ENCODE assay signal across 13 mouse cellular contexts in genomic region chr7:73577888-73578421, GRCm38 (mm10). TPM values are rescaled to one million over a fixed set of nuclear protein-coding genes. Genes with fewer than 3 reads are reported as not detected.
DNase-seq lines count a peak whose midpoint lies in the region; ATAC-seq and TF ChIP-seq lines count a peak whose summit lies in the region.
"Had no signal": no experiment of that assay in that cellular context is flagged by ENCODE, and none has a peak within 500 bp of the region (broad histone marks: within the 10 kb centered on the region; RNA-seq: fewer than 3 reads in every experiment).

No protein-coding gene starts in this region.

- DNase-seq in gastrocnemius, adult 2 months: no peak
- DNase-seq in gastrocnemius, postnatal 36 days: no peak
- peak; percentile 64 for DNase-seq in kidney, adult 9 months
- DNase-seq in thymus, postnatal 4 days: peak; percentile 33
- no peak for DNase-seq in thymus, postnatal 0 days (ENCODE audit: low spot score)
- no peak for DNase-seq in frontal cortex, postnatal 10 days (ENCODE audit: low spot score in 2 of 2)
- no peak for DNase-seq in left cerebral cortex, postnatal 36 days (ENCODE audit: low spot score in 2 of 2)
- DNase-seq: cerebellum, adult 2 months had no signal

- H3K4me3 ChIP-seq in gastrocnemius, adult 2 months: no peak overlapping the region
- H3K4me3 ChIP-seq in kidney, embryonic 16.5 days (ENCODE audit: low read length): no peak overlapping the region
- H3K4me3 ChIP-seq: erythroblast, embryonic 14.5 days; liver, embryonic 15.5 days; midbrain, embryonic 12.5 days had no signal

- no peaks in the 10 kb centered on the region for H3K36me3 ChIP-seq in kidney, embryonic 16.5 days (ENCODE audit: insufficient read depth, low read length)
- H3K36me3 ChIP-seq: liver, embryonic 15.5 days; midbrain, embryonic 12.5 days had no signal

- H3K4me2 ChIP-seq in kidney, embryonic 16.5 days (replicated peaks; ENCODE audit: low read depth, low read length): no peak overlapping the region
- H3K4me2 ChIP-seq: liver, embryonic 15.5 days; midbrain, embryonic 12.5 days had no signal

- H3K27ac ChIP-seq in gastrocnemius, adult 2 months: peak overlapping the region; percentile 88
- H3K27ac ChIP-seq in kidney, embryonic 16.5 days (ENCODE audit: low read length): no peak overlapping the region
- H3K27ac ChIP-seq: hindbrain, postnatal 0 days; liver, embryonic 15.5 days; midbrain, embryonic 12.5 days had no signal

- H3K4me1 ChIP-seq in kidney, embryonic 16.5 days (ENCODE audit: insufficient read depth, low read length): peaks cover 20% of the 10 kb centered on the region; the same call in 1 of the 2 replicates

- WGBS in kidney, embryonic 16.5 days: 76% methylated on average over 6 of the region's 6 CpGs

- no peaks in the 10 kb centered on the region for H3K9me3 ChIP-seq in kidney, embryonic 16.5 days (ENCODE audit: low read length)
- H3K9me3 ChIP-seq: liver, embryonic 15.5 days; midbrain, embryonic 12.5 days had no signal

- H3K9ac ChIP-seq in kidney, embryonic 16.5 days (replicated peaks; ENCODE audit: low read length): no peak overlapping the region
- H3K9ac ChIP-seq: liver, embryonic 15.5 days; midbrain, embryonic 12.5 days had no signal

- ATAC-seq in kidney, embryonic 16.5 days (ENCODE audit: low FRiP score, low TSS enrichment): no peak
- ATAC-seq: hindbrain, postnatal 0 days had no signal

- intact Hi-C loops in gastrocnemius, adult 2 months (cut with DNase I): no loop called here
- intact Hi-C loops in gastrocnemius, postnatal 36 days (cut with DNase I): no loop called here
- intact Hi-C loops in left cerebral cortex, postnatal 36 days (cut with DNase I): no loop called here

- no peak for TF ChIP-seq CTCF in gastrocnemius, adult 2 months (IDR thresholded peaks at IDR 0.05)

- no peaks in the 10 kb centered on the region for H3K27me3 ChIP-seq in kidney, embryonic 16.5 days (ENCODE audit: insufficient read depth, low read length)
- H3K27me3 ChIP-seq: liver, embryonic 15.5 days had no signal

RNA-seq across cellular contexts. Expression of gene Chd2, which starts 36.3 kb away (rescaled TPM):
- 10 to 100 TPM; 40.7 to 48.4 TPM for total RNA-seq in gastrocnemius, adult 2 months (2021)
- total RNA-seq in gastrocnemius, postnatal 36 days (2021): 10 to 100 TPM; 22.4 to 39.9 TPM
- polyA plus RNA-seq in kidney, embryonic 16.5 days (2015; fragmentation: Nextera tagmentation; extraction: Ambion mirVana): 45.3 and 59.0 TPM in 2 replicates
- 52.6 and 64.2 TPM in 2 replicates for polyA plus RNA-seq in thymus, postnatal 0 days (2015; fragmentation: Nextera tagmentation; extraction: Ambion mirVana)
- total RNA-seq in left cerebral cortex, postnatal 36 days (2021): 10 to 100 TPM; 35.8 to 59.8 TPM

Comparison
In these comparisons a context has a peak if more than half of its experiments do, and no peak if none do; other contexts are left out.
1. DNase-seq: peak in kidney, adult 9 months (single experiment) and thymus, postnatal 4 days (single experiment); none in gastrocnemius, adult 2 months (single experiment), gastrocnemius, postnatal 36 days (0 of 2), thymus, postnatal 0 days (single experiment), frontal cortex, postnatal 10 days (0 of 2) and left cerebral cortex, postnatal 36 days (0 of 2).